Mouse (Mus musculus) liver, embryonic 16.5 days (tissue): ENCODE data around the gene Glis2. TPM values are rescaled to one million over a fixed set of nuclear protein-coding genes. Genes with fewer than 3 reads are reported as not detected.
A peak's percentile ranks its signal among the peaks of the same experiment; 100 is the strongest.

Experiments
- ATAC-seq: fragments of 200-750 bp; cut with Nextera tagmentation; 2 replicates; pipeline ENCODE4 v1.8.0; 2017; ENCODE audit warnings: low read depth, mild to moderate bottlenecking, moderate number of reproducible peaks, moderate library complexity
- H3K27ac ChIP-seq: fragments of 300-500 bp; sonication (generic); 2 replicates; pipeline ENCODE4 v1.5.1; 2014; ENCODE audit warnings: mild to moderate bottlenecking, low read length
- H3K27me3 ChIP-seq: fragments of 300-500 bp; sonication (generic); 2 replicates; pipeline ENCODE4 v1.6.1; 2014; ENCODE audit warnings: low read depth, low read length, mixed read lengths; ENCODE audit not compliant: control insufficient read depth, insufficient read depth
- H3K36me3 ChIP-seq: fragments of 300-500 bp; sonication (generic); 2 replicates; pipeline ENCODE4 v1.6.1; 2014; ENCODE audit warnings: mild to moderate bottlenecking; ENCODE audit not compliant: control insufficient read depth, insufficient read depth
- H3K4me1 ChIP-seq: fragments of 300-500 bp; sonication (generic); 2 replicates; pipeline ENCODE4 v1.6.1; 2014; ENCODE audit warnings: low read depth, low read length, mixed read lengths; ENCODE audit not compliant: control insufficient read depth
- H3K4me2 ChIP-seq: fragments of 300-500 bp; sonication (generic); 2 replicates; pipeline ENCODE4 v1.6.1; 2014; ENCODE audit warnings: low read depth, low read length, mixed read lengths
- H3K4me3 ChIP-seq: fragments of 300-500 bp; sonication (generic); 2 replicates; pipeline ENCODE4 v1.5.1; 2014; ENCODE audit warnings: low read depth, mild to moderate bottlenecking, low read length
- H3K9ac ChIP-seq: fragments of 300-500 bp; sonication (generic); 2 replicates; pipeline ENCODE4 v1.6.1; 2014; ENCODE audit warnings: low read depth, low read length
- H3K9me3 ChIP-seq: fragments of 300-500 bp; sonication (generic); replicated peaks from 2 replicates; pipeline ENCODE4 v1.6.1; 2016; ENCODE audit warnings: low read length; ENCODE audit not compliant: control insufficient read depth
- WGBS: fragments of 180-500 bp; shearing (Covaris S2); extraction: QIAGEN DNeasy Blood & Tissue Kit; methylation state at CpG from one replicate; pipeline ENCODE4 v1.1.7; 2014; ENCODE audit not compliant: insufficient replicate concordance; 5-methylcytosine and 5-hydroxymethylcytosine counted together
- polyA plus RNA-seq: library from polyadenylated mRNA; unstranded; fragments of >200 nt; fragmentation: Nextera tagmentation; extraction: Ambion mirVana; gene quantifications from 2 replicates; pipeline ENCODE4 v1.2.1, GENCODE M21; 2015

Gene Glis2
- polyA plus RNA-seq, 1 experiment from 2014 or later, result 2.5 TPM

DNA sequence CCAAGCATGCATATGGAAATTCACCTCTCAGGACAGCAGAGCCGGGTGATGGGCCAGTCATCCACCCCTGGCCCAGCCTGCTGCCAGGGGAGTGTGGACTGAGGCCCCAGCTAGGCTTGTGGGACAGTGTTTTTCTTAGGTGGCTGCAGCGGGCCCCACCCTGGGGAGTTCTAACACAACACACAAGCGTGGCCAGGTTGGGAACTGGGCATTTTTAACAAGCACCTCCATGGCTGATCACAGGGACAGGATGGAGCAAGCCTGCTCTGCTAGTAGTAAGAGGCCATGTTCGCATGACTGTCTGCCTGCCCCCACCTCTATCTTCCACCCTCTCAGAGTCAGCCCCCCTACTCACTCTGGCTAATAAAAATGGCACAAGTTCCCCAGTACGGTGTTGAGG is 3.5 kb downstream of the Glis2 start:
- H3K36me3 ChIP-seq, result no peaks in the 10 kb centered on the region
- no peak overlapping the region for H3K4me3 ChIP-seq
- peaks cover 31% of the 10 kb centered on the region for H3K27me3 ChIP-seq
- no peak for ATAC-seq
- no peak overlapping the region for H3K4me2 ChIP-seq
- no peak overlapping the region for H3K27ac ChIP-seq
- 67% methylated on average over 5 of the region's 5 CpGs for WGBS
- no peaks in the 10 kb centered on the region for H3K9me3 ChIP-seq
- no peak overlapping the region for H3K9ac ChIP-seq
- H3K4me1 ChIP-seq, result peaks cover 10% of the 10 kb centered on the region

DNA sequence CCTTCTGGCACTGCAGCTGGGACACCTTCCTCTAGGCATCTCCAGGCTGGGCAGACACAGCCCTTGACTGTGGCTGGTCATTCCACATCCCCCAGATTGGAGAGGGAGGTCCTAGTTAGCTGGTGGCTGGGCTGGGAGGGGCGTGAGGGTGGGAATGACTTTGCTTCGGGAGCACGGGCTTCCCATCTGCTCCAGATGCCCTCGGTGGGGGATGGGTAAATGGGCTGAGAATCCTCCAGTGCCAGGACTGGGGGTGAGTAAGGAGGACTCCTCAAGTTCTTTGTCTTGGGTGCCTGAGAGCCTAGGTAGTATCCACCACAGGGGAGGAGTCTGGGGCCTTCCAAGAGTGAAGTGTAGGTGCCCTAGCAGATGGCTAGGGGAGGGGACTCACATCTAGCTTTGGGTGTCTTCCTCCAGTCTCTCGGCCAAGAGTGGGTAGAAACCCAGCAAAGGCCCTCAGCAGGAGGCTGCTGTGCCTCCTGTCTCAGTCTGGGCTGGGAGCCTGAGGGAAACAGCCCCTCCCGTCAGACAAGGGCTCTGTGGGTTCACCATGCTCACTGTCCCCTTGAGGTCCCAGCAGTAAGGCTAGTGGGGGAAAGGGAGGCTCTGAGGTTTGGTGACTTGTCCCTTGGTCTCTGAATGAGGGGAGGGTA is 4.5 kb downstream of the Glis2 start:
- Histone ChIP-seq H3K9ac (no peak overlapping the region), H3K27ac (no peak overlapping the region), H3K36me3 (no peaks in the 10 kb centered on the region), H3K4me3 (no peak overlapping the region), H3K27me3 (peaks cover 22% of the 10 kb centered on the region), H3K9me3 (no peaks in the 10 kb centered on the region), H3K4me2 (no peak overlapping the region), H3K4me1 (peaks cover 10% of the 10 kb centered on the region)
- no peak for ATAC-seq
- WGBS, result 44% methylated on average over 6 of the region's 6 CpGs

DNA sequence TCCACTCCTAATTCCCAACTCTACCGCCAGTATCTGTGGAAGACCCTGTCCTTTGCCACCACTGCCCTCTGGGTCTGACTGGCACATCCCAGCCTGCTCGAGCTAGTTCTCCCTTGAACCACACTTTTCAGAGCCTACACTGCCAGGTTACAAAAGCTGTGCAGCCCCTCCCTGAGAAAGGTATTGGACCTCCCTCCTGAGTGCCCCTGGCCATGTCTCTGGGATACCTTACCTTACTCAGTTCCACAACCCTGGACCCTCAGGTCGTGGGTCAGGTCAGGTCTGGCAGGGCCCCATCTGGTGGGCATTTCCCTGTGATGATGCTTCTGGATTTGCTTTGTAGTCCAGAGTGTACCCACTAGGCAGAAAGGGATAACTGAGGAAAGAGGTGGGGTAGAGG is 5.1 kb downstream of the Glis2 start:
- H3K9me3 ChIP-seq, result no peaks in the 10 kb centered on the region
- H3K27ac ChIP-seq, result no peak overlapping the region
- no peak overlapping the region for H3K4me2 ChIP-seq
- peaks cover 16% of the 10 kb centered on the region for H3K27me3 ChIP-seq
- 51% methylated on average over 3 of the region's 3 CpGs for WGBS
- H3K36me3 ChIP-seq, result no peaks in the 10 kb centered on the region
- no peak for ATAC-seq
- peaks cover 11% of the 10 kb centered on the region for H3K4me1 ChIP-seq
- H3K9ac ChIP-seq, result no peak overlapping the region
- no peak overlapping the region for H3K4me3 ChIP-seq

DNA sequence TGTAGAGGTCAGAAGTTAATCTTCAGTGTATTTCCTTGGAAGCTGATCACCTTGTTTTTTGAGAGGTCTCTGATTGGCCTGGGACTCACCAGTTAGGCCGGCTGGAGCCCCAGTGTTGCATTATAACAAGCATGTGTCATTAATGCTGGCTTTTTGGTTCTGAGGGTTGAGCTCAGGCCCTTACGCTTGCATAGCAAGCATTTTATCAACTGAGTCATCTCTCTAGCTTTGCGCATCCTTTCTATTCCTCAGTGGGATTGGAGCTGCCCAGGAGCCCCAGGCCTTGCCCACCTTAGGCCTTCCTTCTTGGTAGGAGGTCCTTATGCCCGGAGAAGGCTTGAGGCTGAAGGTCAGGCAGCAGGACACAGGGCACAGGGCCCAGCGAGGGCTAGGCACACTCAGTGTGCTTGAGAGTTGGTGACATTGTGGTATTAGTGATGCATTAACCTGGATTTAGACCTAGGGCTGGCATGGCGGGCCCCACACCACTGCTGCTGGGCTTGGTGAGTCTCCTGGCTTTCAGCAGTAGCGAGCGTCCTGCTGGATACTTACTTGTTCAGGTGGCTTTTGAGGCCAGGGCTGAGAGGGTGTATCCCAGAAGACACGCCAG is 6.3 kb downstream of the Glis2 start:
- Histone ChIP-seq H3K4me2 (no peak overlapping the region), H3K9ac (no peak overlapping the region), H3K4me1 (peaks cover 16% of the 10 kb centered on the region), H3K36me3 (no peaks in the 10 kb centered on the region), H3K27ac (no peak overlapping the region), H3K4me3 (no peak overlapping the region), H3K9me3 (no peaks in the 10 kb centered on the region), H3K27me3 (peaks cover 4% of the 10 kb centered on the region)
- 60% methylated on average over 9 of the region's 9 CpGs for WGBS
- no peak for ATAC-seq

DNA sequence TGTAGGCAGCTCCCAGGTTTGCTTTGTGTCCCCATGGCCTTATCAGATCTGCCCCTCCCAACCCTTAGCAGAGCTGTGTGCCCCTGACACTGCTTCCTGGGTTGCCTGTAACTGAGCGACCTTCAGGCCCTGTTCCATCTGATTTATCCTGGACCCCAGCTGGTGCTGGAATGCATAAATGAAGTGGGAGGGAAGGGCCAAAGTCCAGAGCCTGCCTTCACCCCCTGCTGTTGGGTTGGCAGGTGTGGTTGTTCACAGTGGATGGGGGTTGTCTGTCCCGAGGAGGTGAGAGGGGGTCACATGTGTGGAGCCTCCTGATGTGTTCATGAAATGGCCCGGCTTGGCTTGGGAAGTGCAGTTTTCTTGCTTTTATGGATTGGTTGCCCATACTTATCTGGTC is 7.7 kb downstream of the Glis2 start:
- 0 out of 2 replicates have a peak overlapping the region, but pooled peaks have one; percentile 18 for H3K27ac ChIP-seq
- no peak overlapping the region for H3K4me2 ChIP-seq
- H3K27me3 ChIP-seq, result no peaks in the 10 kb centered on the region
- H3K4me3 ChIP-seq, result no peak overlapping the region
- H3K9me3 ChIP-seq, result no peaks in the 10 kb centered on the region
- 39% methylated on average over 3 of the region's 3 CpGs for WGBS
- peaks cover 28% of the 10 kb centered on the region for H3K4me1 ChIP-seq
- H3K36me3 ChIP-seq, result no peaks in the 10 kb centered on the region
- no peak overlapping the region for H3K9ac ChIP-seq
- peak; percentile 50 for ATAC-seq

DNA sequence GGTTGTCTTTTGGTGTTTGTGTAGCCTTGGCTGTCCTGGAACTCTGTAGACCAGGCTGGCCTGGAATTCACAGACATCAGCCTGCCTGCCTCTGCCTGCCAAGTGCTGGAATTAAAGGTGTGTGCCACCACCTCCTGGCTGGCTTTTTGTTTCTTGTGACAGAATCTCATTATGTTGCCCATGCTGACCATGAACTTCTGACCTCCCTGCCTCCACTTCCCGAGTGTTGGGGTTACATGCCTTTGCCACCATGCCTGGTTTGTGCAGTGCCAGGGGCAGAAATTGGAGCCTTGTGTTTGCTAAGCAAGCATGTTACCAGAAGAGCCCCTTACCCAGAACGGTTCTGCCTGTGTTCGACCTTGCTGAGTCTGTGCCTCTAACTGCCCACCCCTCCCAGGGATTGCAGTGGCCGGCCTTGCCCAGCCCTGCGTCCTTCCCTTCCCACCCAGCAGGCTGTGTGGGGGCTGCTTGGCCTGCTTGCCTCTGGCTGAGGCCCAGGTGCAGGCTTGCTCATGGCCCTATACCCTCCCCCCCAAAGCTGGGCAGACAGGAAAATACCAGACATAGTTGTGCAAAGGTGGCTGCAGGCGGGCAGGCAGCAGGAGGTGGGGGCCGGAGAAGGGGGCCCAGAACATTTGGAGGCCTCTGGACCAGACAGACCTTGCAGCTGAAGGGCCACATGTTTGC is 8.4 kb downstream of the Glis2 start:
- Histone ChIP-seq H3K9ac (no peak overlapping the region), H3K9me3 (no peaks in the 10 kb centered on the region), H3K27me3 (no peaks in the 10 kb centered on the region), H3K4me3 (no peak overlapping the region), H3K4me1 (peaks cover 30% of the 10 kb centered on the region), H3K27ac (no peak overlapping the region), H3K36me3 (no peaks in the 10 kb centered on the region), H3K4me2 (no peak overlapping the region)
- 55% methylated on average over 7 of the region's 7 CpGs for WGBS
- ATAC-seq, result peak; percentile 27; the same call in 1 of the 2 replicates

DNA sequence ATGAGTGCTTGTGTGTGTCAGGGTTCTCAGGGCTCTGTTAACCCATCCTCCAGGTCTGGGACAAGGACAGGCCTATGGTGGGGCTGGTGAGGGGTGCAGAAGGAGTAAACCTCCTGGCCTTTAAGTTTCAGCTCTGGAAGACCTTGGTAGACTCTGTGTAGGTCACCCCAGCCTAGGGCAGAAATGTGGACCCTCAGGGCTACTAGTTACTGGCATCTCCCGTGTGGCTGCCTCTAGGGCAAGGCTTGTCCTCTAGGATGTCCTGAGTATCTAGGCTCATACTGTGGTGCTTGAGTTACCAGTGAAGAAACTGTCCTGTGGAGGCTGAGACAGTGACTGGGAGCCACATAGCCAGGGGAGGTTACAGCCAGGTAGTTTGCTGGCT is 8.9 kb downstream of the Glis2 start:
- H3K4me3 ChIP-seq, result no peak overlapping the region
- H3K9ac ChIP-seq, result no peak overlapping the region
- H3K4me1 ChIP-seq, result peaks cover 30% of the 10 kb centered on the region
- no peak overlapping the region for H3K4me2 ChIP-seq
- H3K9me3 ChIP-seq, result no peaks in the 10 kb centered on the region
- no peak for ATAC-seq
- WGBS, result 67% methylated on average over 1 of the region's 1 CpGs
- H3K27me3 ChIP-seq, result no peaks in the 10 kb centered on the region
- no peaks in the 10 kb centered on the region for H3K36me3 ChIP-seq
- H3K27ac ChIP-seq, result peak overlapping the region; percentile 29; the same call in 1 of the 2 replicates

DNA sequence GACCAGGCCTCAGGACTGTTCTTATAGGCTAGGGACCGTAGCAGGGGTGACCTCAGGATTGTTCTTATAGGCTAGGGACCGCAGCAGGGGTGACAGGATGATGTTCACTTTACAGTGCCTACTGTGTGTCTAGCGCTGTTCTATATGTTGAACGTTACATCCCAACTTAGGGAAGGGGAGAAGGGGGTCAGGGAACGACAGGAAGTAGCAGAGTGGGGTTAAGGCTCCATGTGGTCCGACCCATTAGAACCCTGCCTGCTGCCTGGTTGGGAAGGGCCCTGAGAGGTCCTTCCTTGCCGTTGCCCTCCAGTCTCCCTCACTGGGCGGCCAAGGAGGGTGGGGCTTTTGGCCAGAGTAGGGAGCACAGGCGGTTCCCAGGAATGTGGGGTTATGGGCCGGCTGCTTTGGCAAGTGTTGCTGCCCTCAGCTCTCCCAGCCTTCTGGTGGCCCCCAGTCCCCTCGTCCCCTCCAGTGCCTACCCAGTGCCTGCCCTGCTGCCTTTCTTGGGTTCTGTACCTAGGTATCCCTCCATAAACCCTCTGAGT is 9.9 kb downstream of the Glis2 start:
- H3K4me1 ChIP-seq, result peaks cover 30% of the 10 kb centered on the region

More for the DNA sequence above, 9.9 kb downstream of the Glis2 start:
- ATAC-seq, result no peak
- WGBS, result 62% methylated on average over 11 of the region's 11 CpGs
- H3K4me3 ChIP-seq, result no peak overlapping the region
- H3K27me3 ChIP-seq, result no peaks in the 10 kb centered on the region
- H3K9me3 ChIP-seq, result no peaks in the 10 kb centered on the region
- no peak overlapping the region for H3K27ac ChIP-seq
- H3K4me2 ChIP-seq, result no peak overlapping the region
- H3K36me3 ChIP-seq, result no peaks in the 10 kb centered on the region
- no peak overlapping the region for H3K9ac ChIP-seq
